In genomic region chr11:107686290-107686689, GRCm38 (mm10) we compare ENCODE assay signal across 19 mouse cellular contexts. TPM values are rescaled to one million over a fixed set of nuclear protein-coding genes. Genes with fewer than 3 reads are reported as not detected.
"Had no signal": no experiment of that assay in that cellular context is flagged by ENCODE, and none has a peak within 500 bp of the region (broad histone marks: within the 10 kb centered on the region; RNA-seq: fewer than 3 reads in every experiment).

No protein-coding gene starts in this region.

- H3K4me3 ChIP-seq: kidney, embryonic 15.5 days; midbrain, embryonic 10.5 days; neural tube, embryonic 12.5 days; stomach, embryonic 15.5 days had no signal

- DNase-seq: kidney, adult 18-20 months; kidney, postnatal 25 days; layer of hippocampus, postnatal 36 days; lung, adult 2 months; lung, postnatal 10 days; lung, postnatal 4 days; midbrain, embryonic 14.5 days; retina, postnatal 1 day; right cerebral cortex, postnatal 14 days; thymus, adult 18-20 months; thymus, postnatal 14 days had no signal

- H3K27ac ChIP-seq: kidney, embryonic 15.5 days; liver, embryonic 14.5 days; midbrain, embryonic 10.5 days; neural tube, embryonic 12.5 days; stomach, embryonic 15.5 days had no signal

- H3K4me2 ChIP-seq: kidney, embryonic 15.5 days; neural tube, embryonic 12.5 days; stomach, embryonic 15.5 days had no signal

- H3K9ac ChIP-seq: kidney, embryonic 15.5 days; liver, embryonic 14.5 days; neural tube, embryonic 12.5 days; stomach, embryonic 15.5 days had no signal

- H3K9me3 ChIP-seq: kidney, embryonic 15.5 days; midbrain, embryonic 10.5 days; neural tube, embryonic 12.5 days; stomach, embryonic 15.5 days had no signal

- H3K4me1 ChIP-seq: stomach, embryonic 15.5 days had no signal

- ATAC-seq: inflammation-experienced regulatory T-cells, adult 6 months had no signal

- H3K27me3 ChIP-seq: kidney, embryonic 15.5 days; neural tube, embryonic 12.5 days; stomach, embryonic 15.5 days had no signal

RNA-seq across cellular contexts. Expression of gene Cacng1, which starts 30.0 kb away (rescaled TPM):
- total RNA-seq: layer of hippocampus, postnatal 36 days; left cerebral cortex, postnatal 36 days; megakaryocyte, adult 5-6 weeks had no signal
- polyA plus RNA-seq: inflammation-experienced regulatory T-cells, adult 6 months; liver, embryonic 14.5 days had no signal
